Mouse (Mus musculus) heart, postnatal 0 days (tissue): ENCODE data around the gene Slc25a31.

ENCODE experiments used
- CTCF ChIP-seq: IDR thresholded peaks from 2 replicates; pipeline ENCODE4 v1.5.1; 2016; ENCODE audit warnings: antibody characterized with exemption, control low read depth, low read depth
- EP300 ChIP-seq: IDR thresholded peaks from 2 replicates; pipeline ENCODE4 v1.6.1; 2016; ENCODE audit warnings: antibody characterized with exemption, low read depth

GRCm38 (mm10) chr3:40698834-40699233 is 9.8 kb upstream of the Slc25a31 start:
- TF ChIP-seq CTCF = no peak
- TF ChIP-seq EP300 = no peak
